Mouse (Mus musculus): ENCODE data around the gene Coq6. TPM values are rescaled to one million over a fixed set of nuclear protein-coding genes. Genes with fewer than 3 reads are reported as not detected.

Gene Coq6
- polyA plus RNA-seq, 1 experiment, result 17.5 TPM

GRCm38 (mm10) chr12:84402923-84403322 is 41.5 kb downstream of the Coq6 start:
- no peak overlapping the region for H3K27ac ChIP-seq (ENCODE audit: insufficient read depth, low read length)
- no peak for DNase-seq (ENCODE audit: low read depth in 1 of 2, low spot score in 2 of 2)

DNA sequence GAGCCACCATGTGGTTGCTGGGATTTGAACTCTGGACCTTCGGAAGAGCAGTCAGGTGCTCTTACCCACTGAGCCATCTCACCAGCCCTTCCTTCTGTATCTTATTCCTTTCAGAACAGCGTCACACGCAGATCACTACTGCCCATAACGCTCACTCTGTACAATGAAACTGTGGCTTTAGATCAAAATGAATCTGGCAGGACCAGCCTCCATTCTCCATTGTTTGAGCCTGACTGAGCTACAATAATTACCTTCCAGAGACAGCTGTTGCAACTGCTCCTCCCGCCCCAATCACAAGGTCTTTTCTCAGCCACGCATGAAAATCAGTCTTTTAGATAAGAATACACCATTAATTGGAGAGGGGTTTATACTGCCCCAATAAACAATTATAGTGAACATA is 43.1 kb downstream of the Coq6 start:
- TF ChIP-seq CTCF (IDR thresholded peaks at IDR 0.05; ENCODE audit: extremely low read depth, insufficient read depth, insufficient read length, insufficient replicate concordance), result no peak
- no peak for TF ChIP-seq POLR2A (IDR thresholded peaks at IDR 0.05; ENCODE audit: low read depth, low read length)
- Histone ChIP-seq H3K27ac (ENCODE audit: insufficient read depth, low read length) (no peak overlapping the region), H3K4me1 (ENCODE audit: control insufficient read depth, insufficient read depth, insufficient read length) (no peaks in the 10 kb centered on the region), H3K27me3 (ENCODE audit: control insufficient read depth, insufficient read depth, low read length) (no peaks in the 10 kb centered on the region), H3K4me3 (ENCODE audit: extremely low read depth, insufficient read depth, insufficient read length) (no peak overlapping the region), H3K36me3 (ENCODE audit: control insufficient read depth, insufficient read depth, low read length) (no peaks in the 10 kb centered on the region)
- DNase-seq (ENCODE audit: low read depth in 1 of 2, low spot score in 2 of 2), result no peak
- 90% methylated on average over 6 of the region's 6 CpGs for WGBS

More at GRCm38 (mm10) chr12:84402923-84403322, 41.5 kb downstream of the Coq6 start:
- Histone ChIP-seq H3K27me3 (ENCODE audit: control insufficient read depth, insufficient read depth, low read length) (no peaks in the 10 kb centered on the region), H3K4me3 (ENCODE audit: extremely low read depth, insufficient read depth, insufficient read length) (no peak overlapping the region), H3K4me1 (ENCODE audit: control insufficient read depth, insufficient read depth, insufficient read length) (no peaks in the 10 kb centered on the region), H3K36me3 (ENCODE audit: control insufficient read depth, insufficient read depth, low read length) (no peaks in the 10 kb centered on the region; the same call in 1 of the 2 replicates)
- no peak for TF ChIP-seq CTCF (IDR thresholded peaks at IDR 0.05; ENCODE audit: extremely low read depth, insufficient read depth, insufficient read length, insufficient replicate concordance)
- no peak for TF ChIP-seq POLR2A (IDR thresholded peaks at IDR 0.05; ENCODE audit: low read depth, low read length)
- WGBS, result 90% methylated on average over 9 of the region's 9 CpGs

DNA sequence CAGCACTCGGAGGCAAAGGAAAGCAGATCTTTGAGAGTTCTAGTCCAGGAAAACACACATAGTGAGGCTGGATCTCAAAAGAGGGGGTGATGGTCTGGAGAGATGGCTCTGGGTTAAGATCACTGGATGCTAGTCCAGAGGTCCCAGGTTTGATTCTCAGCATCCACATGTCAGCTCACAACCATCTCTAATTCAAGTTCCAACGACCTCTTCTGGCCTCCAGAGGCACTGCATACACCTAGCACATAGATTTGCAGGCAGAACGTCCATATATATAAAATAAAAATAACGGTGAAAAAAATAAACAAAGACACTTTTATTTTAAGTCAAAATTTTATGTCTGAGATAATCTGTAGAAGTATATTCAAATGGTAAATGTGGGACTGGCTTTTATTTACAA is 45.8 kb downstream of the Coq6 start:
- TF ChIP-seq CTCF (IDR thresholded peaks at IDR 0.05; ENCODE audit: extremely low read depth, insufficient read depth, insufficient read length, insufficient replicate concordance) (no peak), POLR2A (IDR thresholded peaks at IDR 0.05; ENCODE audit: low read depth, low read length) (no peak)
- DNase-seq (ENCODE audit: low read depth in 1 of 2, low spot score in 2 of 2), result no peak
- no peaks in the 10 kb centered on the region for H3K36me3 ChIP-seq (ENCODE audit: control insufficient read depth, insufficient read depth, low read length)
- H3K27ac ChIP-seq (ENCODE audit: insufficient read depth, low read length), result no peak overlapping the region
- H3K27me3 ChIP-seq (ENCODE audit: control insufficient read depth, insufficient read depth, low read length), result no peaks in the 10 kb centered on the region
- H3K4me3 ChIP-seq (ENCODE audit: extremely low read depth, insufficient read depth, insufficient read length), result no peak overlapping the region
- WGBS, result 64% methylated on average over 4 of the region's 4 CpGs
- H3K4me1 ChIP-seq (ENCODE audit: control insufficient read depth, insufficient read depth, insufficient read length), result no peaks in the 10 kb centered on the region

DNA sequence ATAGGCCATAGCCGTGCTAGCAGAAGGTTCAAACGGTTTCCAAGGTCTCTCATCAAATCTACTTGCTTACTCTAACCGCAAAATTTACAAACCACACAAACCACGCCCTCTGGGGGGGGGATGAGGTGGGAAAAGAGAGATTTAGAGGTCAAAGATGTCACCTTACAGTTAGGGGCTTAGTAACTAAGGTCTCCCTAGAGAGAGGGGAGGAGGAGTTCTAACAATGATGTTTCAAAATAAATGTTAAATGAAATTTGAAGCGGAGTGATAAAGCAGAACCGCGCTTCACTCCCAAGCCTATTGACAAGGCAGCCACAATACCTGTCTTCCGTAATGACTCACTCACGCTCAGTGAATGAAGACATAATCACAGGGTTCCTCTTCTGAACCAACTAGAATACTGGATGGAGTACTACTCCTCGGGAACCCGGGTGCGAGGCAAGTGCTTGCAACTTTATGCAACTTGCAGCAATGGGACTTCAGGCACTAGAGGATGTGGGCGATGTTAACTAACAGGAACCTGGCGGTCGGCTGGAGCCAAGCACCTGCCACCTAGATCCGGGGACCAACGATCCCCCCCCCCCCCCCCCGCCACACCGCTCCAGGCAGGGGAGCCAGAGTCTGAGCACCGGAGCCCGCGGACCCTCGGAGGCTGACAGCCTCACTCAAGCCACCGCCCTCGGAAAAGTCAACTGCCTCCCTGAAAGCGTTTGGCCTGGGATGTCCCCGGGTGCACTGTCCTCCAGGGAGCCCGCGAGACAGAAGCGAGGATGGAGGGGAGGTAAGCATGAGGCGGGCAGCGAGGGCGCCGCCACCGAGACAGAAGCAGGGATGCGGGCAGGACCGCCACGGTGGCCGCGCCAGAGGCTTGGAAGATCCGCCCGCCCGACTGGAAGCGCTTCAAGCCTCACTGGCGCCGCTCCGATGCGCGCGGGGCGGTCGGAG is 46.7 kb downstream of the Coq6 start:
- no peaks in the 10 kb centered on the region for H3K4me1 ChIP-seq (ENCODE audit: control insufficient read depth, insufficient read depth, insufficient read length)
- H3K4me3 ChIP-seq (ENCODE audit: extremely low read depth, insufficient read depth, insufficient read length), result peak overlapping the region; percentile 94
- no peaks in the 10 kb centered on the region for H3K27me3 ChIP-seq (ENCODE audit: control insufficient read depth, insufficient read depth, low read length)
- under 1% methylated on average over 47 of the region's 52 CpGs for WGBS
- DNase-seq (ENCODE audit: low read depth in 1 of 2, low spot score in 2 of 2), result peak; percentile 70 to 71
- no peaks in the 10 kb centered on the region for H3K36me3 ChIP-seq (ENCODE audit: control insufficient read depth, insufficient read depth, low read length)
- H3K27ac ChIP-seq (ENCODE audit: insufficient read depth, low read length), result peak overlapping the region; percentile 88
- TF ChIP-seq POLR2A (IDR thresholded peaks at IDR 0.05; ENCODE audit: low read depth, low read length) (no peak), CTCF (IDR thresholded peaks at IDR 0.05; ENCODE audit: extremely low read depth, insufficient read depth, insufficient read length, insufficient replicate concordance) (no peak)

DNA sequence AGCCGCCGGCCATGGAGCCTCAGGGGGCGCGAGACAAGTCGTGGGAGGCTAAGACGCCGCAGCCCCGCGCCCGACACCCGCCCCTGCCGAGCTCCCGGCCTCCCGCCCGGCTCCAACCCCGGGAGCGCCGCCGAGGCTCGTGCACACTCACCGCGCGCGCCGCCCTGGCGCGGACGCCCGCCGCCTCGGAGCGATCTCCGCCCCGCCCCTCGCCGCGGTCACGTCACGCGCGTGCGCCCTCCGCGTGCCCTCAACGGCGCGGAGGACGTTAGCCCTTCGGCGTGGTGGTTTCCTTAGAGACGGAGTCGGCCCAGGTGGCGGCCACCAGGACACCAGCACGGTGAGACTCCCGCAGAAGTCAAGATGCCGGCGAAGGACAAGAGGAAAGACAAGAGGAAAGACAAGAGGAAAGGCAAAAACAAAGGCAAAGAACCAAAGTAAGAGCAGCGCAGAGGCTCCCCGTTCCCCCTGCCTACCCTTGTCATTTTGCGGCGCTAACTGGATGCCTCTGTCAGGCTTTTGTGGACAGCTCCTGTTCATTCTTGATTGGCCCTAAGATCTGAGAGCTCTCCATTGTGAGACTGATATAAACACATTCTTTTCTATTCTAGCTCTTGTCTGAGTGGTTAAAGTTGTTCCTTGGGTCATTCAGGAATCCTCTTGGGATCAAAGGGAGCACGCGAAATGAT is 47.5 kb downstream of the Coq6 start, which contains the start of the genes Entpd5 and Bbof1:
Gene Entpd5 (minus strand): TSS at position 211 of the 689 bp plus-strand sequence.
Gene Bbof1 (plus strand): TSS at position 253 of the 689 bp plus-strand sequence.
- Histone ChIP-seq H3K36me3 (ENCODE audit: control insufficient read depth, insufficient read depth, low read length) (no peaks in the 10 kb centered on the region), H3K27ac (ENCODE audit: insufficient read depth, low read length) (peak within 1 kb of the TSS; percentile 88), H3K4me1 (ENCODE audit: control insufficient read depth, insufficient read depth, insufficient read length) (no peaks in the 10 kb centered on the region), H3K27me3 (ENCODE audit: control insufficient read depth, insufficient read depth, low read length) (no peaks in the 10 kb centered on the region), H3K4me3 (ENCODE audit: extremely low read depth, insufficient read depth, insufficient read length) (peak within 1 kb of the TSS; percentile 94)
- 3% methylated on average over 60 of the region's 63 CpGs for WGBS
- TF ChIP-seq CTCF (IDR thresholded peaks at IDR 0.05; ENCODE audit: extremely low read depth, insufficient read depth, insufficient read length, insufficient replicate concordance) (no peak), POLR2A (IDR thresholded peaks at IDR 0.05; ENCODE audit: low read depth, low read length) (peak; percentile 25; the same call in 1 of the 2 replicates)
- peak; percentile 71 to 86 for DNase-seq (ENCODE audit: low read depth in 1 of 2, low spot score in 2 of 2)

DNA sequence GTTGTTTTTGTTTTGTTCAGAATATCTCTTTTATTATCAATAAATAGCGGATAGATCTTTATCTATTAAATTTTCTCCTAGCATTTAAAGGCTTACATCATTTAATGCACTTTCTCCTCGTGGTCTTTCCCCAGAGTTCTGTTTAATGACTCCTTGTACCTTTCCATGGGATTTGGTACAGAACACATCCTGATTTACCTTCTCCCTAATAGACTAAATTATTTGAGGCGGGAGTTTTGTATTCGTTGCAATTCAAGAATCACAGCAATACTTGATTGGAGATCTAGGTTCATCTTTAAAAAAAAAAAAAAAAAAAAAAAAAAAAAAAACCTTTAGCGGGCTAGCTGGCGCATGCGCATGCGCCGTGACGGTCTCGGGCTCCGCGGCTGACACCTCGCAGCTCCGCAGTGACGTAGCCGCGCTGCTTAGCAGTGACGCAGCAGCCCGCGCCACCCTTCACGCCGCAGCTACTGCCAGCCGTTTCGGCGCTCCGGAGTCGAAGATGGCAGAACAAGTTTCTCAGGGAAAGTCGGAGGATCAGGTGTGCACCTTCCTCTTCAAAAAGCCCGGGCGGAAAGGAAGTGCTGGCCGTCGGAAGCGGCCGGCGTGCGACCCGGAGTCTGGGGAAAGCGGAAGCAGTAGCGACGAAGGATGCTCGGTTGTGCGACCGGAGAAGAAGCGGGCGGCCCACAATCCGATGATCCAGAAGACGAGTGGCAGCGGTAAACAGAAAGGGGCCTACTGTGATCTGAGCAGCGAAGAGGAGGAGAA is 55.6 kb downstream of the Coq6 start, which contains the start of gene Rnf113a2:
Gene Rnf113a2 (plus strand): TSS at position 363 of the 771 bp plus-strand sequence.
- WGBS, result 3% methylated on average over 50 of the region's 50 CpGs
- peak within 1 kb of the TSS; percentile 86 for H3K4me3 ChIP-seq (ENCODE audit: extremely low read depth, insufficient read depth, insufficient read length)
- TF ChIP-seq CTCF (IDR thresholded peaks at IDR 0.05; ENCODE audit: extremely low read depth, insufficient read depth, insufficient read length, insufficient replicate concordance) (no peak), POLR2A (IDR thresholded peaks at IDR 0.05; ENCODE audit: low read depth, low read length) (peak; percentile 63)
- H3K36me3 ChIP-seq (ENCODE audit: control insufficient read depth, insufficient read depth, low read length), result no peaks in the 10 kb centered on the region
- peak within 1 kb of the TSS; percentile 79 for H3K27ac ChIP-seq (ENCODE audit: insufficient read depth, low read length)
- H3K4me1 ChIP-seq (ENCODE audit: control insufficient read depth, insufficient read depth, insufficient read length), result no peaks in the 10 kb centered on the region; the same call in 1 of the 2 replicates
- peak; percentile 76 to 88 for DNase-seq (ENCODE audit: low read depth in 1 of 2, low spot score in 2 of 2)
- no peaks in the 10 kb centered on the region for H3K27me3 ChIP-seq (ENCODE audit: control insufficient read depth, insufficient read depth, low read length)

All from spleen, adult 2 months (tissue).